Mouse (Mus musculus): ENCODE results near the gene Hist2h3c2.

DNA sequence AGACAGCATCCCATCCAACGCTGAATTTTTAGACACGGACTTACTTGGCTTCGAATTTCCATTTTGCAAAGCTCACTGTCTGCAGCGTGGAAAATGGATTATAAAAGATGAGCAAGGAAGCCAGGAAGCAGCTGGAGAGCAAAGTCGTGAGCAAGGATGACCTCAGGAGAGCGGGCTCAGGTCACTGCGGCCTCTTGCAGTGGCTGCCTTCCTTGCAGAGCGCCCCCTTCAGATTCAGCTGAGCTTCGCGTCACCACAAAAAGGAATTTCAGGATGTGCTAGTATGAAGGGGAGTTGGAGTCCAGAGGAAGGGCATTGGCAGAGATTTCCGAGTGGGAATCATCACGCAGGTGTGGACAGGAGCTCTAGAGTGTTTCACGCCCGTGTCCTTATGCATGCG, 29.7 kb downstream of the Hist2h3c2 start:
- TF ChIP-seq CTCF (IDR thresholded peaks at IDR 0.05; ENCODE audit: low read depth) (peak; percentile 54), EP300 (IDR thresholded peaks at IDR 0.05; ENCODE audit: low read depth) (no peak)

Measured in liver, embryonic 14.5 days (tissue).